Mouse (Mus musculus) C2C12 (cell line): ENCODE results near the gene Cd9.
A peak's percentile ranks its signal among the peaks of the same experiment; 100 is the strongest.

ENCODE experiments used
- CEBPB ChIP-seq: IDR thresholded peaks from one replicate; pipeline ENCODE4 v1.6.1; 2011; ENCODE audit warnings: low read depth, mild to moderate bottlenecking, control low read depth, moderate library complexity
- CTCF ChIP-seq: IDR thresholded peaks from one replicate; pipeline ENCODE4 v1.5.1; 2011; ENCODE audit not compliant: control insufficient read depth, insufficient read depth, insufficient read length
- FOSL1 ChIP-seq: IDR thresholded peaks from one replicate; pipeline ENCODE4 v1.8.0; 2011; ENCODE audit warnings: mild to moderate bottlenecking, low read length; ENCODE audit not compliant: poor library complexity, insufficient read depth, severe bottlenecking
- MAX ChIP-seq: IDR thresholded peaks from one replicate; pipeline ENCODE4 v1.6.1; 2011; ENCODE audit warnings: mild to moderate bottlenecking, control low read depth
- MYOD1 ChIP-seq: IDR thresholded peaks from one replicate; pipeline ENCODE4 v1.6.1; 2011; ENCODE audit warnings: low read depth; ENCODE audit not compliant: control insufficient read depth, insufficient read length
- USF1 ChIP-seq: IDR thresholded peaks from one replicate; pipeline ENCODE4 v1.6.1; 2011; ENCODE audit warnings: low read depth, mild to moderate bottlenecking, control low read depth, moderate library complexity

DNA sequence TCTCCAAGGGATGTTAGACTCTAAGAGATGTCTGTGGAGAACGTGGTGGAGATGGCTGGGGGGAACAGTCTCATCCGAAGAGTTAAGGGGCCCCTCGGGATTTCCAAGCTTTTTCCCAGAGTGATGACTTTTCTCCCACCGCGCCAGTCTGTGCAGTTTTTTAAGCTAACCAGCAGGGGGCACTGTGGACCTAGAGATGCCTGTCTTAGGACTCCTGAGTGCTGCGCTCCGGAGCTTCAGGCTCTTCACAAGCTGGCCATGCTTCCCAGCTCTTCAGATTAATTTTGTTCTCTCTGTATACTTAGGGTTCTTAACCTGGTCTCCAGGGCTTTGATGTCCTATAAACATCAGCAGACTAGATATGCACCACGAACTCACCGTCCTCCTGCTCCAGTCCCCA lies 75.8 kb downstream of the Cd9 start:
- no peak for TF ChIP-seq MAX
- peak; percentile 66 for TF ChIP-seq CTCF
- no peak for TF ChIP-seq MYOD1
- TF ChIP-seq USF1: no peak
- TF ChIP-seq FOSL1: no peak
- TF ChIP-seq CEBPB: no peak
